Mouse (Mus musculus) kidney, embryonic 15.5 days (tissue): ENCODE measurements around the gene Il12rb1. TPM values are rescaled to one million over a fixed set of nuclear protein-coding genes. Genes with fewer than 3 reads are reported as not detected.

Experiments used
- ATAC-seq: fragments of 200-750 bp; cut with Nextera tagmentation; replicated peaks from 2 replicates; pipeline ENCODE4 v1.8.0; 2017; ENCODE audit warnings: moderate TSS enrichment; ENCODE audit not compliant: low FRiP score
- H3K27ac ChIP-seq: fragments of 300-500 bp; sonication (generic); 2 replicates; pipeline ENCODE4 v1.5.1; 2015; ENCODE audit warnings: mild to moderate bottlenecking, inconsistent platforms
- H3K27me3 ChIP-seq: fragments of 300-500 bp; sonication (generic); 2 replicates; pipeline ENCODE4 v1.6.1; 2015; ENCODE audit warnings: inconsistent platforms
- H3K36me3 ChIP-seq: fragments of 300-500 bp; sonication (generic); 2 replicates; pipeline ENCODE4 v1.6.1; 2015; ENCODE audit warnings: inconsistent platforms
- H3K4me1 ChIP-seq: fragments of 300-500 bp; sonication (generic); 2 replicates; pipeline ENCODE4 v1.6.1; 2015; ENCODE audit warnings: inconsistent platforms
- H3K4me2 ChIP-seq: fragments of 300-500 bp; sonication (generic); 2 replicates; pipeline ENCODE4 v1.6.1; 2015; ENCODE audit warnings: moderate library complexity, mild to moderate bottlenecking, inconsistent platforms
- H3K4me3 ChIP-seq: fragments of 300-500 bp; sonication (generic); replicated peaks from 2 replicates; pipeline ENCODE4 v1.5.1; 2015; ENCODE audit warnings: mild to moderate bottlenecking, inconsistent platforms
- H3K9ac ChIP-seq: fragments of 300-500 bp; sonication (generic); 2 replicates; pipeline ENCODE4 v1.6.1; 2015; ENCODE audit warnings: mild to moderate bottlenecking, inconsistent platforms
- H3K9me3 ChIP-seq: fragments of 300-500 bp; sonication (generic); replicated peaks from 2 replicates; pipeline ENCODE4 v1.6.1; 2016; ENCODE audit warnings: inconsistent platforms
- WGBS: fragments of 180-500 bp; shearing (Covaris S2); methylation state at CpG from one replicate; pipeline ENCODE4 v1.1.7; 2015; ENCODE audit warnings: mixed read lengths; 5-methylcytosine and 5-hydroxymethylcytosine counted together
- microRNA-seq: library from miRNA; unstranded; fragments of <30 nt; microRNA quantifications from one replicate; pipeline ENCODE4, GENCODE M21; 2016
- polyA plus RNA-seq: library from polyadenylated mRNA; unstranded; fragments of >200 nt; fragmentation: Nextera tagmentation; extraction: Ambion mirVana; gene quantifications from 2 replicates; pipeline ENCODE4 v1.2.1, GENCODE M21; 2015

Il12rb1 gene
- polyA plus RNA-seq, 1 experiment from 2014 or later = 0.09 TPM

- Histone ChIP-seq H3K27ac (no peak overlapping the region), H3K36me3 (peaks cover 9% of the 10 kb centered on the region; the same call in 1 of the 2 replicates), H3K4me1 (peaks cover 65% of the 10 kb centered on the region), H3K27me3 (peaks cover 38% of the 10 kb centered on the region), H3K4me2 (peak overlapping the region; percentile 90), H3K9ac (peak overlapping the region; percentile 47), H3K9me3 (no peaks in the 10 kb centered on the region), H3K4me3 (peak overlapping the region; percentile 63)
- WGBS = under 1% methylated on average over 46 of the region's 46 CpGs
- ATAC-seq = no peak
Observed at GRCm38 (mm10) chr8:70863956-70864711, 55.9 kb downstream of the Il12rb1 start.

- ATAC-seq = peak; percentile 16
- Histone ChIP-seq H3K4me3 (peak overlapping the region; percentile 63), H3K9me3 (no peaks in the 10 kb centered on the region), H3K36me3 (peaks cover 9% of the 10 kb centered on the region; the same call in 1 of the 2 replicates), H3K4me1 (peaks cover 72% of the 10 kb centered on the region), H3K4me2 (peak overlapping the region; percentile 90), H3K27ac (peak overlapping the region; percentile 84), H3K27me3 (peaks cover 38% of the 10 kb centered on the region), H3K9ac (peak overlapping the region; percentile 47)
- 3% methylated on average over 24 of the region's 24 CpGs for WGBS
Observed at GRCm38 (mm10) chr8:70864712-70865221, 56.5 kb downstream of the Il12rb1 start.

- Histone ChIP-seq H3K4me3 (peak overlapping the region; percentile 63), H3K4me2 (peak overlapping the region; percentile 90), H3K27me3 (peaks cover 38% of the 10 kb centered on the region), H3K9me3 (no peaks in the 10 kb centered on the region), H3K4me1 (peaks cover 74% of the 10 kb centered on the region), H3K36me3 (peaks cover 9% of the 10 kb centered on the region; the same call in 1 of the 2 replicates), H3K9ac (peak overlapping the region; percentile 47), H3K27ac (peak overlapping the region; percentile 84)
- WGBS = 0% methylated on average over 46 of the region's 46 CpGs
- peak; percentile 86 for ATAC-seq
Observed at GRCm38 (mm10) chr8:70865350-70866000, 57.2 kb downstream of the Il12rb1 start.

- peak overlapping the region; percentile 38; the same call in 1 of the 2 replicates for H3K9ac ChIP-seq
- H3K27ac ChIP-seq = peak overlapping the region; percentile 77
- peaks cover 74% of the 10 kb centered on the region for H3K4me1 ChIP-seq
- H3K4me3 ChIP-seq = peak overlapping the region; percentile 63
- ATAC-seq = 0 out of 2 replicates have a peak, but pooled peaks have one; percentile 0
- H3K4me2 ChIP-seq = peak overlapping the region; percentile 90
- H3K9me3 ChIP-seq = no peaks in the 10 kb centered on the region
- 7% methylated on average over 12 of the region's 12 CpGs for WGBS
- peaks cover 38% of the 10 kb centered on the region for H3K27me3 ChIP-seq
- H3K36me3 ChIP-seq = peaks cover 9% of the 10 kb centered on the region; the same call in 1 of the 2 replicates
Observed at GRCm38 (mm10) chr8:70866001-70866520, 57.8 kb downstream of the Il12rb1 start.

- Histone ChIP-seq H3K4me1 (peaks cover 73% of the 10 kb centered on the region), H3K36me3 (peaks cover 9% of the 10 kb centered on the region; the same call in 1 of the 2 replicates), H3K9ac (no peak overlapping the region), H3K27ac (peak overlapping the region; percentile 77; the same call in 1 of the 2 replicates), H3K27me3 (peaks cover 34% of the 10 kb centered on the region), H3K9me3 (no peaks in the 10 kb centered on the region), H3K4me2 (no peak overlapping the region), H3K4me3 (no peak overlapping the region)
- no peak for ATAC-seq
- WGBS = 82% methylated on average over 7 of the region's 7 CpGs
Observed at GRCm38 (mm10) chr8:70866566-70866965, 58.3 kb downstream of the Il12rb1 start.

- Histone ChIP-seq H3K9me3 (no peaks in the 10 kb centered on the region), H3K27me3 (peaks cover 13% of the 10 kb centered on the region), H3K27ac (peak overlapping the region; percentile 59), H3K9ac (peak overlapping the region; percentile 15; the same call in 1 of the 2 replicates), H3K4me1 (peaks cover 64% of the 10 kb centered on the region), H3K36me3 (peaks cover 9% of the 10 kb centered on the region; the same call in 1 of the 2 replicates), H3K4me2 (peak overlapping the region; percentile 59), H3K4me3 (peak overlapping the region; percentile 29)
- WGBS = 17% methylated on average over 40 of the region's 40 CpGs
- ATAC-seq = no peak
Observed at GRCm38 (mm10) chr8:70868559-70869198, 60.4 kb downstream of the Il12rb1 start.

- Histone ChIP-seq H3K9ac (no peak overlapping the region), H3K4me2 (peak overlapping the region; percentile 59), H3K36me3 (peaks cover 9% of the 10 kb centered on the region; the same call in 1 of the 2 replicates), H3K4me1 (peaks cover 63% of the 10 kb centered on the region), H3K27ac (peak overlapping the region; percentile 59), H3K9me3 (no peaks in the 10 kb centered on the region), H3K4me3 (no peak overlapping the region), H3K27me3 (peaks cover 8% of the 10 kb centered on the region)
- no peak for ATAC-seq
- 35% methylated on average over 5 of the region's 5 CpGs for WGBS
Observed at GRCm38 (mm10) chr8:70869199-70869571, 60.9 kb downstream of the Il12rb1 start.

- Histone ChIP-seq H3K9ac (no peak overlapping the region), H3K4me1 (peaks cover 58% of the 10 kb centered on the region), H3K4me2 (peak overlapping the region; percentile 59; the same call in 1 of the 2 replicates), H3K36me3 (peaks cover 9% of the 10 kb centered on the region; the same call in 1 of the 2 replicates), H3K27me3 (peaks cover 3% of the 10 kb centered on the region), H3K27ac (peak overlapping the region; percentile 59), H3K9me3 (no peaks in the 10 kb centered on the region), H3K4me3 (no peak overlapping the region)
- ATAC-seq = no peak
- 50% methylated on average over 16 of the region's 16 CpGs for WGBS
Observed at GRCm38 (mm10) chr8:70869601-70870041, 61.4 kb downstream of the Il12rb1 start.

Small RNAs within 50 kb of the gene (microRNA-seq; reads per million reads assigned to microRNA genes)
- 1.0 reads per million for gene Mir7240

Other genes with a start within 250 kb of the Il12rb1 start
- gene Isyna1, start 214.1 kb upstream of the Il12rb1 start, polyA plus RNA-seq = 180 and 198 TPM in 2 replicates
- gene Ssbp4, start 199.6 kb upstream of the Il12rb1 start, polyA plus RNA-seq = 135 and 145 TPM in 2 replicates
- gene Lrrc25, start 192.3 kb upstream of the Il12rb1 start, polyA plus RNA-seq = 2.5 TPM in 2 replicates
- 0.46 and 0.77 TPM in 2 replicates for gene Gdf15, start 176.0 kb upstream of the Il12rb1 start, polyA plus RNA-seq
- gene Pgpep1, start 148.1 kb upstream of the Il12rb1 start, polyA plus RNA-seq = 65.5 and 75.3 TPM in 2 replicates
- gene Lsm4, start 135.2 kb upstream of the Il12rb1 start, polyA plus RNA-seq = 291 and 295 TPM in 2 replicates
- 59.9 and 68.1 TPM in 2 replicates for gene Jund, start 109.5 kb upstream of the Il12rb1 start, polyA plus RNA-seq
- 0.03 and 0.09 TPM in 2 replicates for gene Iqcn, start 105.0 kb upstream of the Il12rb1 start, polyA plus RNA-seq
- 0.55 and 0.83 TPM in 2 replicates for gene Gm3336, start 89.9 kb upstream of the Il12rb1 start, polyA plus RNA-seq
- 7.6 and 9.4 TPM in 2 replicates for gene Pde4c, start 84.7 kb upstream of the Il12rb1 start, polyA plus RNA-seq
- 15.5 and 18.6 TPM in 2 replicates for gene Rab3a, start 53.8 kb upstream of the Il12rb1 start, polyA plus RNA-seq
- gene Mpv17l2, start 47.5 kb upstream of the Il12rb1 start, polyA plus RNA-seq = 46.1 and 48.1 TPM in 2 replicates
- gene Pik3r2, start 31.7 kb upstream of the Il12rb1 start, polyA plus RNA-seq = 58.0 and 66.9 TPM in 2 replicates
- gene Mast3, start 3.4 kb upstream of the Il12rb1 start, polyA plus RNA-seq = 12.9 and 18.1 TPM in 2 replicates
- 5.0 and 6.5 TPM in 2 replicates for gene Arrdc2, start 31.3 kb downstream of the Il12rb1 start, polyA plus RNA-seq
- gene Kcnn1, start 54.8 kb downstream of the Il12rb1 start, polyA plus RNA-seq = 2.6 and 2.9 TPM in 2 replicates
- gene Ccdc124, start 65.5 kb downstream of the Il12rb1 start, polyA plus RNA-seq = 115 and 123 TPM in 2 replicates
- 0.06 and 0.25 TPM in 2 replicates for gene Slc5a5, start 84.3 kb downstream of the Il12rb1 start, polyA plus RNA-seq
- gene Rpl18a, start 89.0 kb downstream of the Il12rb1 start, polyA plus RNA-seq = 4,326 and 4,329 TPM in 2 replicates
- 49.7 and 58.9 TPM in 2 replicates for gene Map1s, start 97.5 kb downstream of the Il12rb1 start, polyA plus RNA-seq